Mouse (Mus musculus) ES-E14 (cell line): ENCODE data around the gene Muc13.

Experiments
- CHD2 ChIP-seq: IDR thresholded peaks from 2 replicates; pipeline ENCODE4 v1.6.1; 2014; ENCODE audit warnings: mild to moderate bottlenecking, low read depth, low read length, inconsistent platforms
- HCFC1 ChIP-seq: IDR thresholded peaks from 2 replicates; pipeline ENCODE4 v1.6.1; 2012; ENCODE audit warnings: low read length, inconsistent platforms, borderline replicate concordance; ENCODE audit not compliant: insufficient read depth
- MAFK ChIP-seq: IDR thresholded peaks from 2 replicates; pipeline ENCODE4 v1.6.1; 2014; ENCODE audit warnings: mild to moderate bottlenecking, low read depth, low read length, inconsistent platforms; ENCODE audit not compliant: insufficient read depth
- ZC3H11A ChIP-seq: IDR thresholded peaks from 2 replicates; pipeline ENCODE4 v1.6.1; 2012; ENCODE audit warnings: low read depth, mild to moderate bottlenecking, inconsistent platforms, low read length, borderline replicate concordance
- ZNF384 ChIP-seq: IDR thresholded peaks from 2 replicates; pipeline ENCODE4 v1.6.1; 2012; ENCODE audit warnings: low read depth, low read length, inconsistent platforms

DNA sequence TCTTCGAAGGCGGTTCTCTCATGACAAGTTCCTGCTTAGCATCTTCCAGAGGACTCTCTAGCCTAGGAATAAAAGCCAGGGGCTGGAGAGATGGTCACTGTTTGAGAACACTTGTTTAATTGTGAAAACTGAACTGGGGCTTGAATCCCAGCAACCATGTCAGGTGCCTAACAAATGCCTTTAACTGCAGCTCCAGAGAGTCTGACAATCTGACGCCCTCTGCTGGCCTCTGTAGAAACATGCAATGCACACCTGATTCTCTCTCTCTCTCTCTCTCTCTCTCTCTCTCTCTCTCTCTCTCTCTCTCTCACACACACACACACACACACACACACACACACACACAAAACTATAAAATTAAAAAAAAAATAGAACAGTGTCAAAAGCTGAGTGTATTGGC lies 16.2 kb downstream of the Muc13 start:
- TF ChIP-seq ZC3H11A (no peak), ZNF384 (no peak), MAFK (no peak), CHD2 (no peak), HCFC1 (no peak)
